Mouse (Mus musculus): Measurements from ENCODE around the gene Pnmal1. TPM values are rescaled to one million over a fixed set of nuclear protein-coding genes. Genes with fewer than 3 reads are reported as not detected.

The Pnmal1 gene
- polyA plus RNA-seq (2016; fragmentation: Nextera tagmentation; extraction: Ambion mirVana), result 0.16 and 0.30 TPM in 2 replicates

- Histone ChIP-seq H3K27me3 (ENCODE audit: insufficient read depth, poor library complexity, severe bottlenecking) (peaks cover 23% of the 10 kb centered on the region), H3K36me3 (no peaks in the 10 kb centered on the region), H3K4me1 (peaks cover 6% of the 10 kb centered on the region), H3K4me3 (peak within 1 kb of the TSS; percentile 27; the same call in 1 of the 2 replicates), H3K27ac (no peak within 1 kb of the TSS), H3K9me3 (no peaks in the 10 kb centered on the region)
- WGBS, result 33% methylated on average over 17 of the region's 17 CpGs
- no peak for DNase-seq (ENCODE audit: low spot score)
Observed at GRCm38 (mm10) chr7:16959539-16960187, at the start of gene Pnmal1. Gene Pnmal1 (plus strand): TSS chr7:16959679.

DNA sequence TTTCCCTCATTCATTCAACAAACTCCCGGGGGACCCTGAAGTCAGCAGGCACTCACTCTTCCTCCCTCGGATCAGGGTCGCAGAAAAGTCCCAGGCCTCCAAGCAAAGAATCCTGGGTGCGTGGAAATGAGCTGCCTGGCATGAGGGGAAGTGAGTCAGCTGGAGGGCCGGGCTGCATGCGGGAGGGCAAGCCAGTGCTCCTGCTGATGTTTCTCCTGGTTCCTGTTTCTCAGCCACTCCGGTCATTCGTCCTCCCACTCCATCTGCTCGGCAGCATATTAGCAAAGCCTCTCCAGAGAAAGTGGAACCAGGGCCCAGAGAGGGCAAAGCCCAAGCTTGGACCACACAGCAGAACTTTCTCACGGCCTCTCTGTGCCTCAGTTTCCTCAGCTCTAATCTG lies 49.6 kb upstream of the Pnmal1 start:
- no peak for DNase-seq (ENCODE audit: low spot score)
- H3K4me1 ChIP-seq, result peaks cover 49% of the 10 kb centered on the region
- WGBS, result 41% methylated on average over 10 of the region's 10 CpGs
- H3K27ac ChIP-seq, result no peak overlapping the region
- H3K36me3 ChIP-seq, result peaks cover 9% of the 10 kb centered on the region
- H3K9me3 ChIP-seq, result no peaks in the 10 kb centered on the region
- no peak overlapping the region for H3K4me3 ChIP-seq
- peaks cover 63% of the 10 kb centered on the region for H3K27me3 ChIP-seq (ENCODE audit: insufficient read depth, poor library complexity, severe bottlenecking)

DNA sequence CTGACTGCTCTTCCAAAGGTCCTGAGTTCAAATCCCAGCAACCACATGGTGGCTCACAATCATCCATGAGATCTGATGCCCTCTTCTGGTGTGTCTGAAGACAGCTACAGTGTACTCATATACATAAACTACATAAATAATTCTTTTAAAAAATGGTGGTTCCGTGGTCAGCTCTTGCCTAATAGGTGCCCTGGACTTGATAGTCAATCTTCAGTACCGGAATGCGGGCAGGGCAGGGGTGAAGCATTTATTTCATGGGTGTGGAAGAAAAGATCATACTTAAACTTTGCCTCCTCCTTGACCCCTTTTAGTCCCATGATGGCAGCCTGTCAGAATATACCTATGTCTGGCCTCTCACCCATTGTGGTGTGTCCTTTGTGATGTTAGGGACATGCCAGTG lies 47.6 kb upstream of the Pnmal1 start:
- Histone ChIP-seq H3K9me3 (no peaks in the 10 kb centered on the region), H3K4me3 (no peak overlapping the region), H3K36me3 (peaks cover 28% of the 10 kb centered on the region), H3K4me1 (peaks cover 32% of the 10 kb centered on the region), H3K27me3 (ENCODE audit: insufficient read depth, poor library complexity, severe bottlenecking) (peaks cover 47% of the 10 kb centered on the region), H3K27ac (no peak overlapping the region)
- no peak for DNase-seq (ENCODE audit: low spot score)
- 93% methylated on average over 3 of the region's 3 CpGs for WGBS

DNA sequence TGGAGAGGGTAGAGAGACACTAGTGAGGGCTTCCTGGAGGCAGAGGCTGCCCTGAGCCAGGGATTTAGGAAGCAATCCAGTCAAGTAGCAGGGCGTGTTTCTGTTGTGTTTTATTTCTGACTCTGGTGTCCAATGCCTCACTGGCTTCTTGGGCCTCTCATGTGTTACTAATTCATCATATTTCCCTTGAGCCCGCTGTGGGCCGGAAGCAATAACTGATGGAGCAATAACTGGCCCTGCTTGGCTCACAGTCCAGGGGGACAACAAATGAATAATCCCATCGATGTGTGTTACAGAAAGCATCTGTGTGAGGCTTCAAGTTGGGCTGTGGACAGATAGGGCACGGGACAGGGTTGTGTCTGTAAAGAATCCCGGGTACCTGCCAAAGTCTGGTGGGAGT lies 47.1 kb upstream of the Pnmal1 start:
- H3K36me3 ChIP-seq, result peaks cover 32% of the 10 kb centered on the region
- DNase-seq (ENCODE audit: low spot score), result no peak
- H3K27me3 ChIP-seq (ENCODE audit: insufficient read depth, poor library complexity, severe bottlenecking), result peaks cover 43% of the 10 kb centered on the region
- no peak overlapping the region for H3K4me3 ChIP-seq
- H3K9me3 ChIP-seq, result no peaks in the 10 kb centered on the region
- H3K27ac ChIP-seq, result no peak overlapping the region
- H3K4me1 ChIP-seq, result peaks cover 32% of the 10 kb centered on the region
- 82% methylated on average over 6 of the region's 6 CpGs for WGBS

DNA sequence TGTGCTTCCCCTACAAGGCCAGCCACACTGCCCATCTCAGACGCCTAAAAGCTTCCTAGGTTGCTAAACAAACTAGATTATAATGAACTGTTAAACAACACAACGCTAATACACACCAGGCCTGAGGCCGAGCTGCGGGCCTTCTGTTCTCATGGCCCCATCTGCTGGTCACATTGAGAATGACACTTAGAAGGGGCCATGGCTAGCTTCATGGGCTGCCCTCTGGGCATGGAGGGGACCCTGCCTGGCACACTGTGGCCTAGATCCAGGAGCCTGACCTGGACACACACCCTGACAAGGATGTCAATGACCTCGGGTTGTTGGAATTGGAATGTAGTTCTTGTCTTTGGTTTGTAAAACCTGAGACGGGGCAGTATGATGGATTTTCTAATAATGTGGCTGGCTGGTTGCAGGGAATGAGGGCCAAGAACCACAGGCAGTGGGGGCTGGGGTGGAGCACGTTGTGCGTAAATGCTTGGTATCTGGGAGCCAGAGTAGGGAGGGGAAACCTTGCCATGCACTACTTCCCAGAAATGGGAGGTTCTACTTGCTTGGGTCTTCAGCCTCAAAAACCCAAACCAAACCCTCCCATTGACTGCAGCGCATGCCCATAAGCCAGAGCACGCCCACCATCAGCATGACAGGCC lies 45.5 kb upstream of the Pnmal1 start:
- Histone ChIP-seq H3K4me1 (peaks cover 25% of the 10 kb centered on the region), H3K9me3 (no peaks in the 10 kb centered on the region), H3K36me3 (peaks cover 48% of the 10 kb centered on the region), H3K27ac (no peak overlapping the region), H3K4me3 (no peak overlapping the region), H3K27me3 (ENCODE audit: insufficient read depth, poor library complexity, severe bottlenecking) (peaks cover 37% of the 10 kb centered on the region)
- 35% methylated on average over 10 of the region's 10 CpGs for WGBS
- DNase-seq (ENCODE audit: low spot score), result no peak

DNA sequence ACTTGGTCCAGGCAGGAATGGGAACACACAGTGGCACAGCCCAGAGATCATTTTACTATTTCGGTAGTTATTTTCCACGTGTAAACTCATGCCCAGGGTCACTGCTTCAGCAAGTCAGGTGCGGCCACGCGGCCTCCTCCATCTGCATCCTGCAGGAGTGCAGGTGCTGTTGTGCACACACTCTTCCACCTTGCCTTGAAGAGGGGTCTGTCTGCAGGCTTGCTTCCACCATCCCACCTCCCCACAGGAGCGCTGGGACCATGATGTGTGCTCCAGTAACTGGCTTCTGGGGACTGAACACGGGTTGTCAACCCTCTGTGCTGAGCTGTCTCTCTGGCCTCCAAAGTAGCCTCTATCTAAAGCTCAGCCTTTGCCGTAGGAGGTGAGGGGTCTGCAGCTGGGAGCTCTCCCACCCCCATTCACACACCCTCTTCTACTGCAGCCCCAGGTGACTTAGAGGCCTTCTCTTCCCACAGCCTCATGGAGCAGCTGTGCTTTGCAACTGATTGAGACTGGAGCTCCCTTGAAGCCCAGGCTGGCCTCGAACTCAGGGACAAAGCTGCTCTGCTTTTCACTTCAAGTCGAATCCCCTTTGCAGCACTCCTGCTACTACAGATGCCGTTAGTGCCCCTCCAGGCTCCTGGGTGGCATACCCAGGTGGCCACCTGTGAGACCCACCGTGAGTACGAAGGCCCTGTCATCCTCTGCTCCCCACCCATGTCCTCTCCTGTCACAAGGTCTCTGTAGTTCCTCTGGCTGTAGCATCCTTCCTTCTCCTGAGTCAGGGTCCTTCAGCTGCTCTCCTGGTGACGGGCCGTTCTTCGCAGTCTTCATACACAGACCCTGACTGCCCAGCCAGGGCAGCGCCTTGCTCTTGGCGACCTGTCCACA lies 44.8 kb upstream of the Pnmal1 start:
- 83% methylated on average over 18 of the region's 18 CpGs for WGBS

GRCm38 (mm10) chr7:16915461-16916340 lies 43.8 kb upstream of the Pnmal1 start:
- WGBS, result 86% methylated on average over 32 of the region's 32 CpGs
- Histone ChIP-seq H3K9me3 (no peaks in the 10 kb centered on the region), H3K36me3 (peaks cover 60% of the 10 kb centered on the region)

More for the DNA sequence above, 44.8 kb upstream of the Pnmal1 start:
- H3K27me3 ChIP-seq (ENCODE audit: insufficient read depth, poor library complexity, severe bottlenecking), result peaks cover 29% of the 10 kb centered on the region
- H3K4me3 ChIP-seq, result no peak overlapping the region
- H3K36me3 ChIP-seq, result peaks cover 56% of the 10 kb centered on the region
- DNase-seq (ENCODE audit: low spot score), result no peak
- H3K27ac ChIP-seq, result no peak overlapping the region
- H3K9me3 ChIP-seq, result no peaks in the 10 kb centered on the region
- peaks cover 25% of the 10 kb centered on the region for H3K4me1 ChIP-seq

DNA sequence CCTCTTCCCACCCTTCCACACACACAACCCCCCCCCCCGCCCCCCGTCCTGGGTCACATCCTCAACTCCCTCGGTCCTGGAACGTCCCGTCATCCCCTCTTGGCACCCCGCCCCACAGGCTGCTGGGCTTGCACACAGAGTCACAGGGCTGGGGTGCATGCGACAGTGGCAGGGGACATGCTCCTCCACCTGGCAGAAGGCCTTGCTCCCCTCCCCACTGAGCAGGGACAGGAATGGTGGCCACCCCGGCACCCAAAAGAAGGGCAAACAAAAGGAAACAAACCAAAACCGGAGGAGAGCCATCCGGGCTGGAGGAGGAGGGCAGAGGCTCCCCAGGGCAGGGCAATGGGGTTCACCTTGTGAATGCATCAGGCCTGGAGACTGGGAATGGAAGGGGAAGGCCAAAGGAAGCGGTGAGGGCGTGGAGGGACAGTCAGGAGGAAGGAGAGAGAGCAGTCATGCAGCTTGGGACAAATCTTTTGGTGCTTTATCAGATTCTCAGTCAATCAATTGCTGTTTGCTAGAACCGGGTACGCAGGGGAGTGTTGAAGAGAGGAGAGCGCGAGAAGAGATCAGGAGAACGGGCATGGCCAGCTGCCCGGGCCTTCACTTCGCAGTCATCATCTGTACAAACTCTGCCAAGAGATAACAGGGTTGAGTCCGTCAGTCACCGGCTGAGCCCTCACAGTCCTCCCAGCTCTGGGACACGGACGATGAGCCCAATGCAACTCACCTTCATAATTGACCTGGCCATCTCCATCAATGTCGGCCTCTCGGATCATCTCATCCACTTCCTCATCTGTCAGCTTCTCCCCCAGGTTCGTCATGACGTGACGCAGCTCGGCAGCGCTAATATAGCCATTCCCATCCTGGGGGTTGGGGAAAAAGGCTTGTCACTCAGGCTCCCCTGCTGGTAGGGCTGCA lies 42.9 kb upstream of the Pnmal1 start:
- no peaks in the 10 kb centered on the region for H3K9me3 ChIP-seq
- H3K27ac ChIP-seq, result no peak overlapping the region
- peaks cover 63% of the 10 kb centered on the region for H3K36me3 ChIP-seq
- H3K4me1 ChIP-seq, result peaks cover 37% of the 10 kb centered on the region
- DNase-seq (ENCODE audit: low spot score), result no peak
- H3K4me3 ChIP-seq, result no peak overlapping the region
- WGBS, result 71% methylated on average over 30 of the region's 30 CpGs
- peaks cover 15% of the 10 kb centered on the region for H3K27me3 ChIP-seq (ENCODE audit: insufficient read depth, poor library complexity, severe bottlenecking)

More at GRCm38 (mm10) chr7:16915461-16916340, 43.8 kb upstream of the Pnmal1 start:
- H3K4me1 ChIP-seq, result peaks cover 28% of the 10 kb centered on the region
- H3K27me3 ChIP-seq (ENCODE audit: insufficient read depth, poor library complexity, severe bottlenecking), result peaks cover 21% of the 10 kb centered on the region
- H3K27ac ChIP-seq, result no peak overlapping the region
- DNase-seq (ENCODE audit: low spot score), result no peak
- no peak overlapping the region for H3K4me3 ChIP-seq

DNA sequence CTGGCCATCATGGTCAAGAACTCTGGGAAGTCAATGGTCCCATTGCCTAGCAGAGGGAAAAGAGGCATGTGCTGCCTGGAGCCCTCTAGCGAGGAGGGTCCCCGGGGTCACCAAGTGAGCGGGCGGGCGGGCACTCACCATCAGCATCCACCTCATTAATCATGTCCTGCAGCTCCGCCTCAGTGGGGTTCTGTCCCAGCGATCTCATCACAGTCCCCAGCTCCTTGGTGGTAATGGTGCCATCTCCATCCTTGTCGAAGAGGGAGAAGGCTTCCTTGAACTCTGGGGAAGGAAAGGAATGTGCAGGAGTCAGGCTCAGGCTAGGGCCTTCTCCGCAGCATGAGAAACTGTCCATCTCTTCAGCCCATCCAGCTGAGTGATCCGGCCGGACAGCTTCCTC lies 42.0 kb upstream of the Pnmal1 start:
- H3K9me3 ChIP-seq, result no peaks in the 10 kb centered on the region
- H3K27me3 ChIP-seq (ENCODE audit: insufficient read depth, poor library complexity, severe bottlenecking), result peaks cover 8% of the 10 kb centered on the region
- WGBS, result 78% methylated on average over 11 of the region's 11 CpGs
- H3K27ac ChIP-seq, result no peak overlapping the region
- H3K4me1 ChIP-seq, result peaks cover 46% of the 10 kb centered on the region
- H3K36me3 ChIP-seq, result peaks cover 71% of the 10 kb centered on the region
- H3K4me3 ChIP-seq, result no peak overlapping the region
- DNase-seq (ENCODE audit: low spot score), result no peak

DNA sequence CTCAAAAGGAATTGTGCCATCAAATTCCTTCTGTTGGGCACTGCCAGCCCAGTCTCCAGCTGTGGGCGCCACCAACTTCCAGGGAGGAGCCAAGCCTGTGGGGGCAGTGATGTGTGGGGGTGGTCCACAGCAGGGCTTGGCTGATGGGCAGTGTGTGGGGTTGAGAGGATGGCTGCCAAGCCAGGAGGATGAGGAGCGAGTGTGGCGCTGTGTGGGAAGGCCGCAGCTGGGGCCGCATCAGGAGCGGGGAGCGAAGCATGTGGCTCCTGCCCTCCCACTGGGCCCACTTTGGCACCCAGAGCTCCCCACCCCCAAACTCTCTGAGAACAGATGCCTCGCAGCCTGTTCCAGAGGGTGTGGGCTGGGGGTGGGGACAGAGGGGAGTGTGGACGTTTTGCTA lies 41.5 kb upstream of the Pnmal1 start:
- no peaks in the 10 kb centered on the region for H3K9me3 ChIP-seq
- H3K27me3 ChIP-seq (ENCODE audit: insufficient read depth, poor library complexity, severe bottlenecking), result peaks cover 2% of the 10 kb centered on the region
- 88% methylated on average over 9 of the region's 9 CpGs for WGBS
- H3K4me3 ChIP-seq, result no peak overlapping the region
- DNase-seq (ENCODE audit: low spot score), result no peak
- no peak overlapping the region for H3K27ac ChIP-seq
- H3K4me1 ChIP-seq, result peaks cover 51% of the 10 kb centered on the region
- H3K36me3 ChIP-seq, result peaks cover 71% of the 10 kb centered on the region

DNA sequence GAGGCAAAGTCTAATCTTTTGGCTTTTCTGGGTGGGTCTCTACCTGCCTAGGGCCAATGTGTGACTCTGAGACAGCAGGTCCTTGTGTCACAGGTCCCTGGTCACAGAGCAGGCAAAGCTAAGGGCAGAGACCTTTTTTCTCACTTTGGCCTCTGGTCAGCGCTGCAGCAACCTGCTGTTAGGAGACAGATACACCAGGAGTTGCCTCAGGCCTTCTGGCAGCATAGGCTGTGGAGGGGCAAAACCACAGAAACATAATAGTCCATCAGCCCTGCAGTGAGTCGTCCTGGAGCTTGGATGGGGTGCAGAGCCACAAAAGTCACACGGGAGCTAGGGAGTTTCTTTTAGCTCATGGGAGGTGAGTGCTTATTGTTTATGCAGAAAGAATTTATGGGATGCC lies 40.8 kb upstream of the Pnmal1 start:
- Histone ChIP-seq H3K27me3 (ENCODE audit: insufficient read depth, poor library complexity, severe bottlenecking) (no peaks in the 10 kb centered on the region), H3K27ac (no peak overlapping the region), H3K9me3 (no peaks in the 10 kb centered on the region), H3K4me1 (peaks cover 53% of the 10 kb centered on the region), H3K36me3 (peaks cover 71% of the 10 kb centered on the region), H3K4me3 (no peak overlapping the region)
- DNase-seq (ENCODE audit: low spot score), result no peak
- 89% methylated on average over 3 of the region's 3 CpGs for WGBS
